Mouse (Mus musculus): ENCODE results near the gene Akr7a5.

GRCm38 (mm10) chr4:139335507-139335906, 25.0 kb downstream of the Akr7a5 start:
- TF ChIP-seq POLR2A (IDR thresholded peaks at IDR 0.05; ENCODE audit: low read depth, low read length) (no peak), CTCF (conservative IDR thresholded peaks at IDR 0.05; ENCODE audit: insufficient read depth, insufficient read length, low read depth, low read length) (no peak)
